Mouse (Mus musculus) adrenal gland, adult 18-20 months (tissue): ENCODE data around the gene Adat1. TPM values are rescaled to one million over a fixed set of nuclear protein-coding genes. Genes with fewer than 3 reads are reported as not detected.

Experiments used
- DNase-seq, 2 experiments: peaks; one replicate each; pipeline ENCODE4 v3.0.0; 2021 to 2022; ENCODE audit warnings: low spot score in 2 of 2
- long read RNA-seq, 2 experiments: library from polyadenylated mRNA; stranded (forward); transcript quantifications; one replicate each; pipeline ENCODE4 v2.0.0; 2021
- total RNA-seq, 2 experiments: library from RNA; stranded (reverse); gene quantifications; 1 replicate in 1 of 2; 2 replicates in 1 of 2; pipeline ENCODE4 v1.2.3; 2021

Gene Adat1
- 1 to 10 TPM; 3.1 to 3.4 TPM for total RNA-seq
- long read RNA-seq, experiment 1, transcript Adat1-201 (10 exons, 3,159 nt) = major isoform, 5 of 11 reads
- long read RNA-seq, experiment 1, partial matches to known transcripts = 0 of 11 reads
- long read RNA-seq, experiment 1, other reads (novel, unspliced or antisense) = 6 of 11 reads
- long read RNA-seq, experiment 2, partial matches to known transcripts = 1 of 6 reads
- long read RNA-seq, experiment 2, other reads (novel, unspliced or antisense) = 3 of 6 reads

DNA sequence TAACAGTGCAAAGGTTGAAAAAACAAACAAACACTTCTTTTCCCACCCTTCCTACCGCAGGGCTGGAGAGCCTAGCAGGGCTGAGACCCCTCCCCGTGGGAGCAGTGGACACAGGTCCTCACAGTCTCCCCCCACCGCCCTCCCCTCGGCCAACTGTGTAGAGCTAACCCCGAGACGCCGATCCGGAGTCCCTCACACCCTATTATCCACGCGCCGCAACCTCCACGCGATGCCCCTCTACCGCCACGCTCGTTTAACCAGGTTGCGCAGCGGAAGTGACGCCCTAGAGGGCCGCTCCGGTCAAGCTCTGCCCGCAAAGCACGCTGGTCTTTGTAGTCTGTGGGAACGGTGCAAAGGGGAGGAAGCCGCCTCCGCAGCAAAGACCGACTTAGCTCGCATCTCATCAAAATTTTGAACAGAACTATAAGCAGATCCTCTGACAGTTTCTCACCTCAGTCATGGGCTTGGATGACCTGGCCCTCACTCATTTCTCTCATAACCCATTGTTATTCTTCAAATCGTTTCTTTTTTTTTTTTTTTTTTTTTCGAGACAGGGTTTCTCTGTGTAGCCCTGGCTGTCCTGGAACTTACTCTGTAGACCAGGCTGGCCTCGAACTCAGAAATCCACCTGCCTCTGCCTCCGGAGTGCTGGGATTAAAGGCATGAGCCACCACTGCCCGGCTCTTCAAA is at the start of gene Adat1:
Gene Adat1, minus strand, starts transcription at position 290 of the 690 bp plus-strand sequence.
- DNase-seq = peak; percentile 72 to 81

DNA sequence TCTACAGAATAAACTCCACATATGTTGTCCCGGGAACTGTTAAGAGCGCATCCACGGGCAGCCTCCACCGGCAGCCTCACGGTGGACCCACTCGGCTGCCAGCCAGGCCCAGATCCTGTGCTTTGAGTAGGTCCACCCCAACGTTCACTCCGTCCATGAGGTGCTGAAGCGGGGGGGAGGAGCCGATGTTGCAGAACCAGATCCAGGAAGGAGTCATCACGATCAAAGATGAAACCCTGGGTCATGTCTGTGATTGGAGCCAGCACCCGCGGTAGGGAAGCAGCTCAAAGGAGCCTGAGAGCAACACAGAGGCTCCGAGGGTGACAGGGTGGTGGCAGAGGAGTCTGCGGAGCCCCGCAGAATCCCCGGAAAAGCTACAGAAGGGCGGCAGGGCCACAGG is 45.4 kb upstream of the Adat1 start:
- DNase-seq = no peak

DNA sequence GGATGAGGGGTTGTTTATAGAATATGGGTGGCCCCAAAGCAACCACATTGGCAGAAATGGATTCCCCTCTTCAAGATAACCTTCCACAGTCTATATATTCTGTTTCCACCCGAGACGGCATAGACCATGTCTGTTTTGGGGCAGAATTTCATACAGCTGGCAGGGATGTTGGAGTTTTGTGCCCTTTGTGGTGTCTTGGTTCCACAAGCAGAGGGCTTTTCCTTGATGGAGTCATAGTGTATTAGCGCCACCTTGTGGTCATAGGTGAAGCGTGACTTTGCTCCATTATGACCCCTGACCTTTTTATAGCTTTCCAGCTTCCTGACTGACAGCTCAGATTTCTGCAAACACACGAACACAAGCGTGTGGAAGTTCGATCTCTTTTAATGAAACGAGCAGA is 42.5 kb upstream of the Adat1 start:
- DNase-seq = peak in 1 of 2 experiments; percentile 14

DNA sequence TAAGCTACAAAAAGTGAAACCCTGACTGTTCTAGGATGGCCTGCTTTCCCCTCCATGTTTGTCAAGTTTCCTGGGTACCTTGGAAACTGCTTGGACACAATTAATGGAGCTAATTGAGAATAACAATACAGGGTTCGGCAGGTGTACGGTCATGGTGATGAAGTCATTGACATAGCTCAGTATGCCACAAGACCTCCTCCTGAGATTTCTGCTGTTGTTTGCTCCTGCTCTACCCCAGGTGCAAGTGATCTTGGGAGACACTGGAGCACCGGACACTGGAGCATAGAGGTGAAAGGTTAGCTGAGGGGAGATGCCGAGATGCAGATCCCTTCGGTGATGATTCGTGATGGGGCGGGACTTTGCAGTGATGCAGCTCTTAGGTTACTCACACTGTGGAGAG is 41.0 kb upstream of the Adat1 start:
- no peak for DNase-seq

DNA sequence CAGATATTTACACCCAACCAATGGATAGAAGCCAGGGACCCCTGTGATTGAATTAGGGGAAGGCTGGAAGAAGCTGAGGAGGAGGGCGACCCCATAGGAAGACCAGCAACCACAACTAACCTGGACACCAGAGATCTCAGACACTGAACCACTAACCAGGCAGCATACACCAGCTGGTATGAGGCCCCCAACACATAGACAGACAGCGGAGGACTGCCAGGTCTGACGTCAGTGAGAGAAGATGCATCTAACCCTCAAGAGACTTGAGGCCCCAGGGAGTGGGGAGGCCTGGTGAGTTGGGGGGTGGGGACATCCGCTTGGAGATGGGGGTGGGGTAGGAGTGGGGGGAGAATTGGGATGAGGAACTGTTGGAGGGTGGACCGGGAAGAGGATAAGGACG is 38.6 kb upstream of the Adat1 start:
- no peak for DNase-seq

DNA sequence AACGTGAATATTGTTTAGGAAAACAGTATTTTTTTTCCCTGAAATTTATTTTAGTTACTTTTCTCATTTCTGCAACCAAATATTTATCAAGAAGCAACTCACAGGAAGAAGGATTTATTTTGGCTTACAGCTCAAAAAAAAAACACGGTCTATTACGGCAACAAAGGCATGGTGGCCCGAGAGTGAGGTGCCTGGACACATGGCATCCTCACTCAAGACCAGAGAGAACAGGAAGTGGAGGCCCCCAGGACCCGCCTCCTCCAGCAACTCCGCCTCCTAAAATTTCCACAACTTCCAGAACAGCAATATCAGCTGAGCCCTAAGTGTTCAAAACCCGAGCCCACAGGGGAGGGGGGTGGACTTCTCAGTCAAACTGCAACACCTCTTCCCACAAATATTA is 37.4 kb upstream of the Adat1 start:
- no peak for DNase-seq

DNA sequence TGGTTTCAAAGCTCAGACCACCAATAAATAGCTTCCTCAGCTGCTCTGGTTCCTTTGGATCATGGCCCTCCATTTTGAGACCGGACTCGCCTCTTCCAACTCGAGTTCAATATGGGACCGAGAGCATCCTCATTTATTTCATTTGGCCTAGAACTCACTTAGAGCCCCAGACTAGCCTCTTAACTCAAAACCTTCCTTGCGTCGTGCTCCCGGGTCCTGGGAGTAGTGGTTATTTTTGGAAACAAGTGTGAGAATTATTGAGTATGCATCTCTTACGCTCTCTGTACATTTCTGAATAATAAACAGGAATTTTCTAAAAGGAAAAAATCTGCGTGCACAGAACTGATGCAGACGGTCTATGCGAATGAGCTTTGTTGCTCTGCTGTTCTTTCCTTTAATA is 22.8 kb upstream of the Adat1 start, which contains the start of gene Gm6793:
Gene Gm6793, minus strand, starts transcription at position 101 of the 400 bp plus-strand sequence.
- DNase-seq = no peak

DNA sequence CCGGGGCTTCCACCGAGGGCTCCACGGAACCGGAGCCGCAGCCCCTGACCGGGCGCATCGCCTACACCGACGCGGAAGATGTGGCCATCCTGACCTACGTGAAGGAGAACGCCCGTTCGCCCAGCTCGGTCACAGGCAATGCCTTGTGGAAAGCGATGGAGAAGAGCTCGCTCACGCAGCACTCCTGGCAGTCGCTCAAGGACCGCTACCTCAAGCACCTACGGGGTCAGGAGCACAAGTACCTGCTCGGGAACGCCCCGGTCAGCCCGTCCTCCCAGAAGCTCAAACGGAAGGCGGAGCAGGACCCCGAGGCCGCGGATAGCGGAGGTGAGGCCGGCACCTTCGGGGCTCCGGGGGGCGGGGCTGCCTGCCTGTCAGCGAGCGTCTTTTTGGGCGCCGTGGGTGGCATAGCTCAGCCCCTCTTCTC is 19.7 kb upstream of the Adat1 start:
- DNase-seq = peak; percentile 51 to 52

DNA sequence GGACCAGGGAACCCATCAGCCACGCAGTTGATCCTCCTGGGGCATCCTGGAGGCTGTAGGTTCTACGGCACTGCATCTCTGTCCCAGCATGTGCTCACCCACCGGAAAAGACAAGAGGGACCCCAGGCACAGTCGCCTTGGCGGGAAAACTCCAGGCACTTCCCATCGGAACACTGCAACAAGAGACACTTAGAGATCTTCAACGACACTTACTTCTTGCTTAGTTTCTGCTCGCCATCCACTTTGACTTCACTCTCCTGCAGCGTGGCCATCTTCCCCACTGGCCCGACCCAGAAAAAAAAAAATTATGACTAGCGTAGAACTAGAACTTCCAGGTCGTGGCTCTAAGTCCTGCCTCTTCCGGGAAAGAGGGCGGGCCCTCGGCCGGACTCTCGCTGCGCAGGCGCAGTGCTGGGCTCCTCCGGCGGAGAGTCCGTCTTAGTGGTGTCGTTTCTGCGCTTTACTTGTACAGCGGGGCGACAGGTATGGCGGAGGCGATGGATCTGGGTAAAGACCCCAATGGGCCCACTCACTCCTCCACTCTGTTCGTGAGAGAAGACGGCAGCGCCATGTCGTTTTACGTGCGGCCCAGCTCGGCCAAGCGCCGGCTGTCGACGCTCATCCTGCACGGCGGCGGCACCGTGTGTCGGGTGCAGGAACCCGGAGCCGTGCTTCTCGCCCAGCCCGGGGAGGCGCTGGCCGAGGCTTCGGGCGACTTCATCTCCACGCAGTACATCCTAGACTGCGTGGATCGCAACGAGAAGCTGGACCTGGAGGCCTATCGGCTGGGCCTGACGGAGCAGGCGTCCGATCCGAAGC is 19.1 kb upstream of the Adat1 start, which contains the start of the genes Kars and Terf2ip:
Gene Kars, minus strand, starts transcription at position 327 of the 819 bp plus-strand sequence.
Gene Terf2ip, plus strand, starts transcription at position 402 of the 819 bp plus-strand sequence.
- DNase-seq = peak; percentile 88 to 92

DNA sequence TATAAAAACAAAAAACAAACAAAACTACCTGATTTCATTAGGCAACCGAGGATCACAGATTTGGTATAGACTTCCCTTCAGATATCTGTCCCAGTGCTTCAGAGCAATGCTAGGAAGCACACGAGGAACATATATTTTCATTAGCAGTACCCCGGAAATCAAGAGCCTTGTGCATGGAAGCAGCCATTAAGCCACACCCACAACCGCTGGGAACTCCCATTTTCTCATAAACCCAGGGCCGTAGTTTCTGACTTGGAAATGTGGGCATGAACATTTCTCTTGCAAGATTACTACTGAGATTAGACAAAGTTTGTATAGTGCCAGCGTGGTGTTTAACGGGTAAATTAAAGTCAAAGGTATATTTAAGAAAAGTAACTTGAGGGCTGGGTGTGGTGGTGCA is 17.5 kb upstream of the Adat1 start:
- no peak for DNase-seq

DNA sequence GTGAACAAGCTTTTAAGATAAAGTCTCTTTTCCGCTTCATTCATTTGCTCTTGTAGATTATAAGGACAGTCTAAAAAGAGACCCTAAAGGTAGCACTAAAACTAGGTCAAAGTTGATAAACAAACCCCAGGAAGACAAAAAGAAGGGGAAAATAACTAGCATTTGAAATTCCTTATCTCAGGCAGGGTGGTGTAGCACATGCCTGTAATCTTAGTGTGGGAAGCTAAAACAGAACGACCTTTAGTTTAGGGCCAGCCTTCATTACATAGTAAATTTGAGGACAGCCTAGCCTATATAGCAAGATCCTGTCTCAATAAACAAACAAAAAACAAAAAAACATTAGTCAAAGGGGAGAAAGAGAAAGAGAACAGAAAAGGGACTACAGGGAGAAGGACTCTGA is 15.6 kb upstream of the Adat1 start:
- DNase-seq = no peak

DNA sequence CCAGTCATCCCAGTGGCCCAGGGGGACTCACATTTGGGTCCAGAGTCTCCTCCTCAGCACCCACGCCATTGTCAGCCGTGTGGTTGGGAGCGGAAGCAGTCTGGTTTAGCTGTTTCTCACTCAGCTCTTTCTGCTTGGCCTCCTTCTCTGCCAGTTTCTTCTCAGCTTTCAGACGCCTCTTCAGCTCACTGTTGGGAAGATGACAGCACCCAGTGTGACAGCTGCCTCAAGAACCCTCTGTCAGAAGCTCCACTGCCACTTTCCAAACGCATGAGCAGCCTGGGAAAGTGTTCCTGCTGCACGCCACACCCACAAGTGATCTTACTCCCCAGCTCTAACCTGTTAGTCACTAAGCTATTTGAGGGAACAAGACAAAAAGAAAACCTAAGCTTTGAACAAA is 13.5 kb upstream of the Adat1 start:
- no peak for DNase-seq

DNA sequence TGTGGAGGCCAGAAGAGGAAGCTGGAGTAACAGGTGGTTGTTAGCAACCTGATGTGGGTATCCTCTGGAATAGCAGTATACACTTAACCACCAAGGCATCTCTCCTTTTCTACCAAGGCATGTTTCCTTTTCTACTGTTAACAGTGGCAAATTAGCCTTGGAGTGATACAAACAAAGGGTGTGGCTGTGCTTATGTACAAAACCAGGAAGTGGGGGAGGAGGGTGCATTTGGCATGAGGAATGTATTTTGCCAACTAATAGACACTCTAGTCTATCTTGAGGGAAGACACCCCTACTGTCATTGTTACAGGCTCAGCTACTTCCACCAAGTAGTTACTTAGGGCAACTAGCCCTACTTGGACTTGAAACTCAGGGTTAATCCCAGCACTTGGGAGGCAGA is 12.7 kb upstream of the Adat1 start:
- no peak for DNase-seq

DNA sequence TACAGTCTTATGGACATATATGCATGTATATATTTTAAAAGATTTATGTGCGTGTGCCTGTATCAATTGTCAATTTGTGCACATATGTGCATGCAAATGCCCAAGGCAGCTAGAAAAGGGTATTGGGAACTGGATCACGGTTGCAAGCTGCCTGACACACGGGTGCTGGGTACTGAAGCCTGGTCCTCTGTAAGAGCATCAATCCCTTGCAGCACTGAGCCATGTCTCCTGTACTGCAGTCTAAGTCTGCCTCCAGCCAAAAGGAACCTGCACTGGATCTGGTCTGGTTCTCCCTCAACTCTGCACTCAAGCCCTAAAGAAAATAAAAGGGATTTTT is 569 bp upstream of the Adat1 start:
- no peak for DNase-seq

DNA sequence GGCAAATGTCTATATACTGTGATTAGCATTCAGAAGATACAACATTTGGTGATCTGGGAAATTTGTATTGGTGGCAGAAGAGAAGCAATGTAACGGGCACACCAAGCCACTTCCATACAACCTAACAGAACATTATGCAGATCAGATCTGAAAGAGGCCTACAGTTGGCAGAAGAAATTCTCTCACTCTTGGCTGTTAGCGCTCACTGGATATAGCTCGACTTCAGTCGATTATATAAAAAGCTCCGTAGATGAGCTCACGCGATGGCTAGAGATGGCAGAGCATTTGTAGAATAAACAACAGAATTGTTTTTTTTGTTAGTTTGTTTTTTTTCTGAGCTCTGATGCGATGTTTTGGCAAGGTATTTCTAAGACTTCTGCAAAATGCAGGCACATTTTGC is 824 bp downstream of the Adat1 start:
- no peak for DNase-seq

DNA sequence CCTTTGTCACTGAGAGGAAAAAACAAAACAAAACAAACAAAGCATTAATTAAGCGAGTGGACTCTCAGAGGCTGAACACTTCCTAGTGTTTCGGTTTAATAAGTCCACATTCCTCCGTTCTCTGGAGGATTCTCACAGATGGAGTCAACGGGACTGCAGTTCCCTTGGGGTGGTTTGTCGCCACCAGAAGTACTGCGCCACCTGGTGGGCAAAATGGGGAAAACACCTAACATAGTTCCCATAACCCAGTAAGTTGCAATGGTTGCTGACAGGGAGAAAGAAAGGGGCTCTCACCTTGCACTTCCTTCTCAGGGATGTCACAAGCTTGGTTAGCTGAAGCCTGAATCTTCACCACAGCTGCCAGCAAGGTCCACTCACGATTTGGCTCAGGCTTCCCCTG is 2.2 kb downstream of the Adat1 start:
- peak; percentile 78 for DNase-seq

DNA sequence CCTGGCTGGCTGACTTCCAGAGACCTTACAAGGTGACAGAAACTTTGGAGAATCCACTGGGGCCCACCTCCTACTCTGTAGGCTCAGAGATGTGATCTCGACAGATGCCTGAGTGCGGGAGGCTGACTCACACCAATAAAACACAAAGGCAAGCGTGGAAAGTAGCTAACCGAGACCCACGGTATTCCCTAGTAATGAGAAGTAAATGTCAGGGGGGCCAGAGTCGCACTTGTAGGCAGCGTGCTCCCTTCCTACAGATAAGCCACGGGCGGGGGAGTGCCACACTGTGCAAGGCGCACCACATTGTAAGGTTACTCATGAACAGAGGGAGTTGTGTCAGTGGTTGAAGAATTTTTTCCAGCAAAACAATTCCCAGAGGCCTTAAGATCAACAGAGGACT is 7.6 kb downstream of the Adat1 start:
- no peak for DNase-seq

DNA sequence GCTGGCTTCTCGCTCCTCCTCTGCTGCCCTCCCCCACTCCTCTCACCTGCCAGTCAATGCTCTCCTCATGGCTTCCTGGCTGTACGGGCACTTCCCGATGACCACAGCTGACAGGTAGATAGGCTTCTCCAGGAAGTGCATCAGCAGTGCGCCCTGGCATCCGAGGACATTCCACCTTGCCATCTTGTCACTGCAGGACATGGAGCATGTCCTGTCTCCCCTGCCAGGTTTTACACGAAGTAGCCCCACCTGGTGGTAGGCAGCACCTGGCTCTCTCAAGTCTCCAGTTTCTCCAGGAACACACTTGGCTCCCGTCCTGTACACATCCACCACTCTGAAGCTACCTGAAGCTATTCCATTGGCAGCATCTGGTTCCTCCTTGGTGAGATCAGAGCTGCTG is 10.0 kb downstream of the Adat1 start:
- no peak for DNase-seq

DNA sequence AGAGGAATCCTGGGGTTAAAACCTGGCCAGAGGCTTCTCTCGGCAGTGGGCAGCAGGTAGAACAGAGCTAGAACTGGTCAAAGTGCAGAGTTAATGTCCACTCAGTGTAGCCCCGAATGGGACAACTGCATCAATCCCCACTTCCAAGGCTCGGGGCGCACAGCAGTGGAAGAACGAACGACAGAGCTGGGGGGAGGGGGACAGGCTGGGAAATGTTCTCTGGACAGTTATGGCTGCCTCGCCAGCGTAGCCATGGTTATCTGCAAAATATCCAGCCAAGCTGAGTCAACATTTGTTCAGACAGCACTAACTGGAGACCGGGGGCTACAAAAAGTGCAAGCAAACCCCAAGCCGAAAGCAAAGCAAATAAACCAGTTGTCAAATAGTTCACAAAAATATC is 14.0 kb downstream of the Adat1 start:
- no peak for DNase-seq

DNA sequence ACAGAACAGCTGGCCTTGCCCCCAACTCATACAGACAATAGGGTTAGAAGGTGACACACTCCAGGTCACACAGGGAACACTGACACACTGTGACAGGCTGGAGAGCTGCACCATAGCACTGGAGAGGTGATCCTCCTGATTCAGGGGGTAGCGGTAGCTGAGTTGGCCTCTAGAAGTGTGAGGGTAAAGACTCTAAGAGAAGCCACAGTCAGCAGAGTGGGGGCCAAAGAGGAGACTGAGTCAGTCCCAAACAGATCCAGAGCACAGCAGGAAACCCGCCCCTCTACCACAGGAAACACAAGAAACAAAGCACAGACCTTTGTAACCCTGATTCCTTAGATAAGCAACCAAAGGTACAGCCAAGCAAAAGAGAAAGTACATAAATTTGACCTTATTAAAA is 15.8 kb downstream of the Adat1 start:
- no peak for DNase-seq

DNA sequence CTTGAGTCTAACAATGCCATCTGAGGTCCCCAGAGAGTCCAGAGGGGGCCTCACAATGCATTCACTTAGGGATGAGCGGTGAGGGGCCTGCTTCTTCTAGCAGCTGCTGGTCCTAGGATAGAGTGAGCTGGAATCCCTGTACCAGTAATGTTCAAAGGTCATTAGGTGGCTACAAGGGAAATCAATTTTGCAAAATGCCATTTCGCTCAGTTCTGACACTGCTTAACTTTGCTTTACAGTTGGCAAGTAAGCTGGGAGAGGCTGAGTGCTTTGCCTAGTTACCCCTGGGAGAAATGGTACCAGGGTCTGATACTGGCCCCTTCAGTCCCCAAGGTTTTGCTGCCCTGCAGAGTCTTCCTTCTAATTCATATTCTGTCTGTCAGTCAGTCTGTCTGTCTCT is 16.4 kb downstream of the Adat1 start:
- no peak for DNase-seq

DNA sequence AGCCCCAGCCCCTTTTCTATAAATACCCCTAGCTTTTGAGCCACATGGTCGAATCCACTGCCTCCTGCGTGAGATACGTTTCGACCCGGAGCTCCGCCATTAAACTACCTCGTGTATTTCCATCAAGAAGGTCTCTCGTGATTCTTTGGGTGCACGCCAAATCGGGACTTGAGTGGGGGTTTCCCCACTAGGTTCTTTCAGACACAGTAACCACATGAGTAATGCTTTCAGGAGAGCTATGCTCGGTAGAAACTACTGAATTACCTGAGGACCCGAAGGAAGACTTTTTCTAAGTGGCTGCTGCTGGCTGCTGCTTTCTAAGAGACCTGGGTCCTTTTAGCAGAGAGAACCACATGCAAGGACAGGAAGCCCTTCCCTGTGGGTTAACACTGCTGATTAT is 18.0 kb downstream of the Adat1 start:
- DNase-seq = no peak
